Mouse (Mus musculus) embryonic fibroblast, embryonic 13.5 days (primary cell): ENCODE measurements around the gene Prtg.

Experiments used
- CTCF ChIP-seq: IDR thresholded peaks from 2 replicates; pipeline ENCODE4 v1.5.1; 2011; ENCODE audit warnings: mild to moderate bottlenecking, control low read depth, low read length, moderate library complexity, borderline replicate concordance; ENCODE audit not compliant: insufficient read depth
- POLR2A ChIP-seq: IDR thresholded peaks from 2 replicates; pipeline ENCODE4 v1.6.1; 2011; ENCODE audit warnings: low read depth, mild to moderate bottlenecking, control low read depth, low read length, moderate library complexity

DNA sequence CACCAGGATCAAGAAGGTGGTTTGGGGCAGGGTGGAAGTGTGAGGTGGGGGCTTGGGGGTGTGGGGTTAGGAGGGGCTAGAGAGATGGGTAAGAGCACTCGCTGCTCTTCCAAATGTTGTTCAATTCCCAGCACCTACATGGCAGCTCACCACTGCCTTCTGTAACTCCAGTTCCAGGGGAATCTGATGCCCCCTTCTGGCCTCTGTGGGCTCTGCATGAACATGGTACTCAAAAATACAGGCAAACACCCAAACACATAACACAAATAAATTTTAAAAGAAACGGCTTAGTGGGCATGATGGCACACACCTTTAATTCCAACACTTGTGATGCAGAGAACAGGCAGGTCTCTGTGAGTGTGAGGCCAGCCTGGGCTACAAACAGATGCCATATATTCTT, 148.1 kb downstream of the Prtg start:
- TF ChIP-seq CTCF, result no peak
- no peak for TF ChIP-seq POLR2A
